Mouse (Mus musculus) layer of hippocampus, adult 8-10 months (tissue): ENCODE measurements around the gene Gm7971. TPM values are rescaled to one million over a fixed set of nuclear protein-coding genes. Genes with fewer than 3 reads are reported as not detected.
"Not testable (repeated sequence)": the region's sequence is repeated elsewhere in the genome, so short reads cannot be mapped to it uniquely, and the experiment has no call there.

ENCODE experiments used
- DNase-seq, 2 experiments: peaks; one replicate each; pipeline ENCODE4 v3.0.0; 2022; ENCODE audit warnings: low spot score in 2 of 2
- total RNA-seq, 4 experiments: library from RNA; stranded (reverse); gene quantifications; 2 replicates each; pipeline ENCODE4 v1.2.4; 2022

The Gm7971 gene
- not detected for total RNA-seq

GRCm38 (mm10) chr5:95594775-95595174 lies at the start of gene Gm7971:
TSS of gene Gm7971 (minus strand) at chr5:95594875.
- DNase-seq, result not testable (repeated sequence)

Other genes starting within 250 kb of the Gm7971 start
- gene D5Ertd577e, start 138.1 kb downstream of the Gm7971 start, total RNA-seq, result not detected
- gene Gm3286, start 84.1 kb downstream of the Gm7971 start, total RNA-seq, result not detected
- not detected for gene Gm7978, start 141.3 kb upstream of the Gm7971 start, total RNA-seq
- not detected for gene Gm7982, start 147.1 kb upstream of the Gm7971 start, total RNA-seq
- gene E330014E10Rik, start 181.1 kb upstream of the Gm7971 start, total RNA-seq, result not detected